Mouse (Mus musculus): Measurements from ENCODE around the gene Iah1. TPM values are rescaled to one million over a fixed set of nuclear protein-coding genes. Genes with fewer than 3 reads are reported as not detected.

The Iah1 gene
- polyA plus RNA-seq (2016; fragmentation: Nextera tagmentation; extraction: Ambion mirVana) = 48.8 TPM in 2 replicates

DNA sequence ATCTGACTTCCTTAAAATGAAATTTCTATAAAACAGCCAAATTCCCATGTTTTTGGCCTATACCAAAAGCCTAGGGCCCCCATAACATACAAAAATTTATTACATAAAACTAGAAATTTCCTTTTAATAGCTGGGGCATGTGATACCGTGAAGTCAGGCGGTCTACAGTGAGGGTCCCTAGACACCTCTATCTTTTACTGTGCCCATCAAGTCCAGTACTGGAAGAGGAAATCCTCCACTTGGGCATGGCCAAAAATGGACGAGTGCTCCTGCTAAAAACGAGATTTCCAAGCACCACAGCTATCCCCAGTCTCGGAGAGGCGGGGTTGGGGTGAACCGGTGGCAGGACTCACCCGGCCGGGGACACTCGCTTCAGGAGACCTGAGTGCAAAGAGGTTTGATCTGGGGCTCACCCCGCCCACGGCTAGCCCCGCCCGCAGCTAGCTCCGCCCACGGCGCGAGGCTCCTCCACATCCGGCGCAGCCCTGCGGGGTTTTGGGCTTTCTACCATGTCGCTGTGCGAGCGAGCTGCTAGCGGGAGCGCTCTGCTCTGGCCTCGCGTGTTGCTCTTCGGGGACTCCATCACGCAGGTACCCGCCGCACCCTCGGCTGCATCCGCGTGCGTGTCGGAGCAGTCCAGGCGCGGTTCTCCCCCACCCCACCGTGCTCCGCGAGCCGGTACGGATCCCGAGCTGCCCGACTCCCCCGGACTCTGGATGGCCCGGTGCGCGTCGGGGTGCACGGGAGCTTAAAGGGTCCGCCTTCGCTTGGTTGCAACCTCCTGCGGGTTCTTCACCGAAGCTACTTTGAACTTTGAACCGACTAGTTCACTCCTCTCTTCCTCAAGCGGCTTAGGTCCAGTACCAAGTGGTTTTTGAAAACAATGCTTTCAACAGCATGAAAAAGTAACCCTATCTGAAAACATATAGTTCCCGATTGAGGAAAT lies at the start of gene Iah1:
TSS of gene Iah1 (plus strand) at position 467 of the 946 bp plus-strand sequence.
- WGBS = 3% methylated on average over 59 of the region's 59 CpGs

DNA sequence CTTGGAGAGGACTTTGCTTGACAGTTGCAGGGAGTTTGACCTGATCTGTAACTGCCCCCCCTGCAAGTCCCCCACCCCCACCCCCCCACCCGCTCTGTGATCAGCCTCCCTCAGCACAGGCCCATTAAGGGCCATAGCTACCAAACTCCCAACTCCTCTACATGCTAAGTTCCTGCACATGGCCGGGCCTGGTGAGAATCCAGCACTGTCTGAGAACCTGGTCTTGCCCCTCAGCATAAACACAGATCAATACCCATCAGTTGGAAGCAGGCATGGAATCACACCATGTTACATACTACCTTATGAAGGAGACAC lies 49.4 kb upstream of the Iah1 start:
- ATAC-seq (ENCODE audit: low FRiP score, low read depth) = peak; percentile 44
- H3K4me1 ChIP-seq = no peaks in the 10 kb centered on the region
- H3K27ac ChIP-seq (replicated peaks) = no peak overlapping the region
- no peaks in the 10 kb centered on the region for H3K9me3 ChIP-seq
- no peaks in the 10 kb centered on the region for H3K27me3 ChIP-seq
- H3K4me2 ChIP-seq (replicated peaks) = no peak overlapping the region
- H3K4me3 ChIP-seq = no peak overlapping the region
- H3K9ac ChIP-seq (replicated peaks) = no peak overlapping the region
- 82% methylated on average over 2 of the region's 2 CpGs for WGBS
- peaks cover 83% of the 10 kb centered on the region for H3K36me3 ChIP-seq

More for the DNA sequence above, at the start of gene Iah1:
- Histone ChIP-seq H3K9me3 (no peaks in the 10 kb centered on the region), H3K27me3 (no peaks in the 10 kb centered on the region), H3K4me2 (replicated peaks) (peak within 1 kb of the TSS; percentile 59), H3K4me1 (peaks cover 6% of the 10 kb centered on the region; the same call in 1 of the 2 replicates), H3K36me3 (peaks cover 44% of the 10 kb centered on the region), H3K27ac (replicated peaks) (peak within 1 kb of the TSS; percentile 27; the same call in 1 of the 2 replicates), H3K4me3 (peak within 1 kb of the TSS; percentile 59), H3K9ac (replicated peaks) (peak within 1 kb of the TSS; percentile 65)
- peak; percentile 92 for ATAC-seq (ENCODE audit: low FRiP score, low read depth)

DNA sequence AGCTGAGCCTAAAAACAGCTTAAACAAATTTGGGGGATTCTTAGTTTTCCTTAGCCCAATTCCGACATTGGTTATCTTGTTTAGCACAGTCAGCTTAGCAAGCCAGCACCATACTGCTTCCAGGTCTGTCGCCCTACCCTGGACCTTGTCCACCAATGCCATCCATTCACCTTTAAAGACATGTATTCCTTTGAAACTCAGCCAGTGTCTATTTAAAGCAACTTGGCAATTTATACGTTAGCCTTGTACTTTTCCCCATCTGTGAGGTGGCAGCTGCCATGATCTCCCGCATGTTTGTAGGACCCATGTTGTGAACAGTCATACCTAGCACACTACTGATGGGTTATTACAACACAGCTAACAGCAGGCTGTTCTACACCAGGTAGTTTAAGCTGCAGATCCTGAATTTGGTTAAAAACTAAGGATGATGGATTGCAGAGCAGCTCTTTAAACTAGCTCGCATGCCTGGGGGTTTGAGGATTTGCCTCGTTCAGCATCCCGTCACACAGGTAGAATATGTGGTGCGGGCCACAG lies 48.0 kb upstream of the Iah1 start:
- WGBS = 94% methylated on average over 8 of the region's 8 CpGs
- Histone ChIP-seq H3K27ac (replicated peaks) (no peak overlapping the region), H3K9ac (replicated peaks) (no peak overlapping the region), H3K4me1 (no peaks in the 10 kb centered on the region), H3K27me3 (no peaks in the 10 kb centered on the region), H3K4me2 (replicated peaks) (no peak overlapping the region), H3K9me3 (no peaks in the 10 kb centered on the region), H3K4me3 (no peak overlapping the region), H3K36me3 (peaks cover 80% of the 10 kb centered on the region)
- ATAC-seq (ENCODE audit: low FRiP score, low read depth) = no peak

DNA sequence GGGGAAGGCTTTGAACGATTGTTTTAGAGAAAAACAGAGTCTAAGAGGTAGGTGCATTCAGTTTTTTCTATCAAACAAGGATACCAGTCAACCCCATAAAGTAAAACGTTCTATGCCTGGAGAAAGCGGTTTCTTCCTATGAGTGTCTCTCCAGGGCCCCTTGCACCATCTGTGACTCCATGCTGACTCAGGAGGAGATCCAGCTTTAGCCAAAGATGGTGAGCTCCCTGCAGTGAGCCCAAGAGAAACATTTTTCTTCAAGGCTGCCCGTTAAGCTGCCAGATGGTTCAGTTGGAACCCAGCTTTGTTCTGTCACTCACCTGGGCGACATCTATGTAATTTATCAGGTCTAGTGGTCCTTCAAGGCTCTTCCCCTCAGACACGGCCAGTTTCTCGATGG lies 41.7 kb upstream of the Iah1 start:
- peaks cover 33% of the 10 kb centered on the region for H3K36me3 ChIP-seq
- H3K27ac ChIP-seq (replicated peaks) = no peak overlapping the region
- H3K9ac ChIP-seq (replicated peaks) = no peak overlapping the region
- H3K9me3 ChIP-seq = no peaks in the 10 kb centered on the region
- no peaks in the 10 kb centered on the region for H3K4me1 ChIP-seq
- no peaks in the 10 kb centered on the region for H3K27me3 ChIP-seq
- no peak overlapping the region for H3K4me3 ChIP-seq
- WGBS = 80% methylated on average over 7 of the region's 7 CpGs
- no peak overlapping the region for H3K4me2 ChIP-seq (replicated peaks)
- no peak for ATAC-seq (ENCODE audit: low FRiP score, low read depth)

DNA sequence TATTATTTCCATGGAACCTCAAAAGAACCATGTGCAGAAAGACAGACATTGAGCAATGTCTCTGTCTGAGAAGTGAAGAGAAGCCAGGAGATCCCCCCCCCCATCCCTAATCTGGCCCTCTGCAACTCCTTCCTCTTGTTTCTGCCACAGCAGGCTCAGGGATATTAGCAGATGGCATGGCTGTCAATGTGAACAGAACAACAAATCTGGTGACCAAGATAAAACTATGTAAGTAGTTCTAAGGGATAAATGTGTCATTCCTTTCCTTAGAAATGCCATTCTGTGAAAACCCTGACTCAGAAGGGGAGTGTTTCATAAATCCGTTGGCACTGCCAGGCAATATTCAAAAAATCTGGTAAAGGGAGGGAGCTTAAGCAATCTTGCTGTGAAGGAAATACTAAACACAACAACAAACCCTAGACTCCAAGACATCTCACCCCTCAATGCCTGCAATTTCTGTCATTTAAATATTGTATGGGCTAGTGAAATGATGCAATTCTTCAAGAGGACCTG lies 38.8 kb upstream of the Iah1 start:
- 82% methylated on average over 1 of the region's 1 CpGs for WGBS
- Histone ChIP-seq H3K36me3 (0 out of 2 replicates have a peak, but pooled peaks cover 7% of the 10 kb centered on the region), H3K27me3 (no peaks in the 10 kb centered on the region), H3K9ac (replicated peaks) (no peak overlapping the region), H3K4me3 (no peak overlapping the region), H3K4me2 (replicated peaks) (no peak overlapping the region), H3K27ac (replicated peaks) (no peak overlapping the region), H3K9me3 (no peaks in the 10 kb centered on the region), H3K4me1 (no peaks in the 10 kb centered on the region)
- no peak for ATAC-seq (ENCODE audit: low FRiP score, low read depth)

DNA sequence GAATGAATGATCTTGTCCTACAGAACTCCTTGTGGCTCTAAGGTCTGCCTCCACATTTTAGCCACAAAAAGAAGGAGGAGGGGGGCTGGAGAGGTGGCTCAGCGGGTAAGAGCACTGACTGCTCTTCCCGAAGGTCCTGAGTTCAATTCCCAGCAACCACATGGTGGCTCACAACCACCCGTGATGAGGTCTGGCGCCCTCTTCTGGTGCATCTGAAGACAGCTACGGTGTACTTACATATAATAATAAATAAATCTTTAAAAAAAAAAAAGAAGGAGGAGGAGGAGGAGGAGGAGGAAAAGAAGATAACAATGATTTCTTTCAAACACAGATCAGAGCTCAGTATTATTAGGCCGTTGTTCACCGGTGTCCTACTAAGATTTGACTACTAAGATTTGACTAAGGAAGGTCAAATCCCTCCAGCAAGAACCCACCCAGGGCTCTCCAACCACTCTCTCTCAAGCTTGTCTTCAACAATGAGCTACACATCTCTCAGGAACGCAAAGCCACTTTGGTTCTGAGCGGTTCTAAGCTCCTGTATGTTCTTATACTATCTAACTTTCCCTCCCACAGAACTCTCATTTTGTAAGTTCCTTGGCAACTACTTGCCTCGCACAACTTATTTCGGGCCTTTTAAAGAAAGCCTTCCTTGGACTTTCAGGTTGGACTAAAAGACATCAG lies 31.3 kb upstream of the Iah1 start, which contains the start of gene Cpsf3:
TSS of gene Cpsf3 (plus strand) at position 631 of the 681 bp plus-strand sequence.
- Histone ChIP-seq H3K9me3 (no peaks in the 10 kb centered on the region), H3K4me1 (peaks cover 19% of the 10 kb centered on the region), H3K27me3 (no peaks in the 10 kb centered on the region), H3K4me3 (peak within 1 kb of the TSS; percentile 57), H3K36me3 (no peaks in the 10 kb centered on the region), H3K27ac (replicated peaks) (peak within 1 kb of the TSS; percentile 84), H3K9ac (replicated peaks) (peak within 1 kb of the TSS; percentile 79), H3K4me2 (replicated peaks) (peak within 1 kb of the TSS; percentile 73)
- 58% methylated on average over 11 of the region's 11 CpGs for WGBS
- ATAC-seq (ENCODE audit: low FRiP score, low read depth) = no peak

DNA sequence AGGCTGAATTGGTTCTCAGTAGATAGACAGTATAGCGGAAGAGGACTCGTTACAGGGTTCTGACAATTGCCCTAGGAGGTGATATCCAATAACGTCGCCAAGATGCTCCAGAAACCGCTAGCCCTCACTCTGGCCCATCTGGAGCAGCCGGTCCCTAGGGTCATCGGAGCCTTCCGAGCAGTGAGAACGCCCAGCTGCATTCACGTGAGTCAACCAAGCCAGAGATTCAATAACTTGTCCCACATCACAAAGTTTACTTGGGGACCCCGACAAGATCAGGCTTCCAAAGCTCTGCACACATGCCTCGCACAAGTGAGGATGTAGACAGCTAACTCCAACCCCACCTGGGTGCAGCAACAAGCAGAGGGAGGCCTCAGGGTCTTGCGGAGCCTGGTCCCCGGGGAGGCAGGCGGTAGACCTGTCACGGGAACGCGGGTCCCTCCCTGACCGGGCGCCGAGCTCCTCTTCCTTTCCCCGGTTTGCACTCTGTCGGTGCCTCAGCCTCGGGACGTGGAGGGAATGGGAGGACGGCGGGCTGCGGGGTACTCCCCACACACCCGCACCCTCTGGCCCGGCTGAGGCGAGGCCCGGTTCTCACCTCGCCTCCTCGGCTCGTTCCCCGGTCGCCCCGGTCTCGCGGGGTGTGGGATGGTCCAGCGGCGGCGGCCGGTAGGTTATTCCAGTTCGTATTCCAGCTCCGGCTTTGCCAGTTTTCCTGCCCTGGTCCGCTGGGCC lies 30.5 kb upstream of the Iah1 start:
- Histone ChIP-seq H3K27ac (replicated peaks) (peak overlapping the region; percentile 77), H3K36me3 (peaks cover 3% of the 10 kb centered on the region; the same call in 1 of the 2 replicates), H3K4me1 (peaks cover 19% of the 10 kb centered on the region), H3K4me3 (peak overlapping the region; percentile 57), H3K9ac (replicated peaks) (peak overlapping the region; percentile 79), H3K9me3 (no peaks in the 10 kb centered on the region), H3K27me3 (no peaks in the 10 kb centered on the region), H3K4me2 (replicated peaks) (peak overlapping the region; percentile 73)
- whole genome bisulfite sequencing = under 1% methylated on average over 42 of the region's 47 CpGs
- peak; percentile 14 for ATAC-seq (ENCODE audit: low FRiP score, low read depth)

DNA sequence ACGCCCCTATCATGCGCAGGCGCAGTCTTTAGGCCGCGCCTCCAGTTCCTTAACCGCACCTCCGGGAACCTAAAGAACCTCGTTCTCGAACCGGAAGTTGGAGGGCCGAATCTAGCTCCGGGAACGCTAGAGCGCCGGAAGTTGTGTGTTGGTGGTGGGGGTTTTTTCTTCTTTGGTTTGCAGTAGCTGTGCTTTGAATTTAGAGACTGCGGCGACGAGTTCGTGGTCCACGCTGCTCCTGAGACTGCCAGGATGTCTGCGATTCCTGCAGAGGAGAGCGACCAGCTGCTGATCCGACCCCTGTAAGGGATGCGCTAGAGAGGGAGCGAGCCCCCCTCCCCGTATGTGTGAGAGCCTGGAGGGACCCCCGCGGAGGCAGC lies 30.0 kb upstream of the Iah1 start, which contains the start of gene Itgb1bp1:
TSS of gene Itgb1bp1 (minus strand) at position 42 of the 380 bp plus-strand sequence.
- peak within 1 kb of the TSS; percentile 73 for H3K4me2 ChIP-seq (replicated peaks)
- peak within 1 kb of the TSS; percentile 84 for H3K27ac ChIP-seq (replicated peaks)
- H3K27me3 ChIP-seq = no peaks in the 10 kb centered on the region
- peaks cover 8% of the 10 kb centered on the region for H3K36me3 ChIP-seq
- H3K4me3 ChIP-seq = peak within 1 kb of the TSS; percentile 57
- ATAC-seq (ENCODE audit: low FRiP score, low read depth) = peak; percentile 97
- no peaks in the 10 kb centered on the region for H3K9me3 ChIP-seq
- H3K9ac ChIP-seq (replicated peaks) = peak within 1 kb of the TSS; percentile 79
- H3K4me1 ChIP-seq = peaks cover 19% of the 10 kb centered on the region
- under 1% methylated on average over 28 of the region's 28 CpGs for WGBS

DNA sequence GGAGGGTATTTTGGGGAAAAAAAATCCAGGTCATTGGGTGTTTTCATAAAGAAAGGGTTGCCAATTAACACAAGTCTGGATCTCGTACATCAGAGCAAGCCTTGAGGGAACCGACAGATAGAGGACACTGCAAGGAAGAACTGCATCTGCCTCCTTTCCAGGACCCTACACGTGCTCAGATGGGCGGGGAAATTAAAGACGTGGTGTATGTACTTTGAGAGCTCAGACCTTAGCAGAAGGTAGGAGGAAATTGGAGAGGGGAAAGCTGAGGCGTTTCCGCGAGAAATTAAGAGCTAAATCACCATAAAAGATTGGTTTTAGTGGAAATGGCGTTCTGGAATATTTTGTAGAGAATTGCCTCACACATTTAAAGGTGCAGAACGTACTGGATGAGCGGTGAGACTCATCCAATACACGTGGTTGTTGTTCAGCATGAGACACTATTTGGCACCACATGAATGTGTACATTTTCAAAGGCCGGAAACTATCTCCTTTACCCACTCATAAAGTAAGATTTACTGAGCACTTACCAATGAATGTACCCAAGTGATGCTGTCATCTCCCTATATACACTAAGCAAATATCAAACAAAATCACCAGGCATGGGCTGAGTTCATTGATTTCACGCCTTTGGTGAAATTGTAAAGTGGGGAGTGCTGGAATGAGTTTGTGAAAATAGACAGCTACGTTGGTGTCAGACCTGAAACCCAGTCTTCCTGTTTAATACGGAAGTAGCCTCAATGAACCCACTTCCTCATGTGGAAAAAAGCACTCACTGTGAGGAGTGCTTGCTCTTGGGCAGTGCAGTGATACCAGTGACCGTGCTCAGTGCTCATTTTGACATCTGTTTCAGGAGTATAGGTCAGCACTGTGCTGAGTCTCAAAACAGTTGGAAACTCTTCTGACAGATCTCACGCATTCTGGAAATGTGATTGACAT lies 29.2 kb upstream of the Iah1 start:
- Histone ChIP-seq H3K9me3 (no peaks in the 10 kb centered on the region), H3K4me3 (peak overlapping the region; percentile 57), H3K27me3 (no peaks in the 10 kb centered on the region), H3K27ac (replicated peaks) (peak overlapping the region; percentile 84), H3K9ac (replicated peaks) (peak overlapping the region; percentile 64), H3K4me1 (peaks cover 19% of the 10 kb centered on the region), H3K4me2 (replicated peaks) (peak overlapping the region; percentile 73), H3K36me3 (peaks cover 16% of the 10 kb centered on the region)
- 40% methylated on average over 18 of the region's 18 CpGs for WGBS
- ATAC-seq (ENCODE audit: low FRiP score, low read depth) = peak; percentile 36

DNA sequence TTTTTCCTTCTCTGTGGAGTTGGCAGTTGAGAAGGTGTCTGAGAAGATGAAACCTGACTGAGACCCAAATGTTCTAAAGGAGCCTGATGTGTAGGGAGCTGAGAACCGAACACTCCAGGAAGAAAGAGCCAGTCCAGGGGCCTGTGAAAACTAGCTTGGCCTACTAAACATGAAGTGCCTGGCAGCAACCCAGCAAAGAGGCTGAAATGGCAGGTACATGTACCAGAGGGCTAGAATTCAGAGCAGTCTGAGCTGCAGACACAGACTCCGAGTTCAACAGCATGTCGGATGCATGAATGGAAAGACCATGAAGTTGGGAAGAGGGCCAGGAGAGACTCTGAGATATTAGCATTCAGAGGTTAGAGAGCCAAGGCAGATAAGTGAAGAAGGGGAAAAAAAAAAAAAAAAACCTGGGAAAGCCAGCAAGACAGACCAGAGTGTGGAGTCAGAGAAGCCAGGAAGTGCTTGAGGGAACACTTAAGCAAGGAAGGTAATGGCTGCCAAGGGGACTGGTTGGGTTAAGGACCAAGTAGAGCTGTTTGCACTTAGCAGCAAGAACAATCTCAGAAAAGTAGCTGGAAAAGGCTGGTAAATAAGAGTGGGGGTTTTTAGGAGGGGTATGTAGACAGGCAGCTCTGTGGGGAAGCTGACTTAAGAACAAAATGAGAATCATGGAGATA lies 27.3 kb upstream of the Iah1 start:
- Histone ChIP-seq H3K4me1 (peaks cover 19% of the 10 kb centered on the region), H3K4me3 (no peak overlapping the region), H3K9me3 (no peaks in the 10 kb centered on the region), H3K36me3 (peaks cover 35% of the 10 kb centered on the region), H3K27ac (replicated peaks) (no peak overlapping the region), H3K9ac (replicated peaks) (no peak overlapping the region), H3K4me2 (replicated peaks) (no peak overlapping the region), H3K27me3 (no peaks in the 10 kb centered on the region)
- no peak for ATAC-seq (ENCODE audit: low FRiP score, low read depth)
- 91% methylated on average over 3 of the region's 3 CpGs for WGBS
